Mouse (Mus musculus) MEL (cell line): ENCODE measurements around the gene Stmn1. TPM values are rescaled to one million over a fixed set of nuclear protein-coding genes. Genes with fewer than 3 reads are reported as not detected.

Experiments used
- DNase-seq: peaks from one replicate; pipeline ENCODE4 v3.0.0; 2011; ENCODE audit warnings: low read depth, low spot score
- H3K27ac ChIP-seq: 2 replicates; pipeline ENCODE4 v1.5.1; 2012; ENCODE audit warnings: low read depth, mild to moderate bottlenecking, control low read depth, low read length, moderate library complexity; ENCODE audit not compliant: control insufficient read depth
- H3K27me3 ChIP-seq, 2 experiments: fragments of 150-350 bp in 1 of 2; sonication (generic) in 1 of 2; 2 replicates each; pipeline ENCODE4 v1.6.1; 2012; ENCODE audit warnings: low read length in 2 of 2, mild to moderate bottlenecking in 2 of 2, improper control_type of control experiment in 1 of 2, moderate library complexity in 1 of 2; ENCODE audit not compliant: insufficient read depth in 2 of 2, control insufficient read depth in 1 of 2
- H3K36me3 ChIP-seq, 2 experiments: 2 replicates each; pipeline ENCODE4 v1.6.1; 2012 to 2014; ENCODE audit warnings: low read length in 2 of 2, improper control_type of control experiment in 1 of 2, inconsistent platforms in 1 of 2, mild to moderate bottlenecking in 1 of 2; ENCODE audit not compliant: insufficient read depth in 2 of 2, control insufficient read depth in 1 of 2
- H3K4me1 ChIP-seq, 2 experiments: fragments of 150-350 bp in 1 of 2; sonication (generic) in 1 of 2; 2 replicates each; pipeline ENCODE4 v1.6.1; 2012; ENCODE audit warnings: low read length in 2 of 2, improper control_type of control experiment in 1 of 2, mild to moderate bottlenecking in 1 of 2; ENCODE audit not compliant: insufficient read depth in 2 of 2, control insufficient read depth in 1 of 2
- H3K4me3 ChIP-seq, 2 experiments: fragments of 150-350 bp in 1 of 2; sonication (generic) in 1 of 2; 2 replicates each; pipeline ENCODE4 v1.5.1; 2012; ENCODE audit warnings: low read depth in 2 of 2, low read length in 2 of 2, mild to moderate bottlenecking in 2 of 2, moderate library complexity in 2 of 2, control low read depth in 1 of 2, improper control_type of control experiment in 1 of 2; ENCODE audit not compliant: control insufficient read depth in 1 of 2, insufficient read depth in 1 of 2
- H3K79me2 ChIP-seq: 2 replicates; pipeline ENCODE4 v1.6.1; 2012; ENCODE audit warnings: mild to moderate bottlenecking, low read length, moderate library complexity; ENCODE audit not compliant: control insufficient read depth, poor library complexity, insufficient read depth
- H3K9ac ChIP-seq: 2 replicates; pipeline ENCODE4 v1.6.1; 2012; ENCODE audit warnings: low read depth, mild to moderate bottlenecking, control low read depth, low read length, moderate library complexity; ENCODE audit not compliant: control insufficient read depth, poor library complexity, severe bottlenecking
- H3K9me3 ChIP-seq: fragments of 150-350 bp; sonication (generic); replicated peaks from 2 replicates; pipeline ENCODE4 v1.6.1; 2012; ENCODE audit warnings: mild to moderate bottlenecking, low read length, improper control_type of control experiment, moderate library complexity; ENCODE audit not compliant: insufficient read depth
- BHLHE40 ChIP-seq: IDR thresholded peaks from 2 replicates; pipeline ENCODE4 v1.6.1; 2012; ENCODE audit warnings: low read depth, mild to moderate bottlenecking, inconsistent platforms, low read length, improper control_type of control experiment, borderline replicate concordance
- CHD1 ChIP-seq: IDR thresholded peaks from 2 replicates; pipeline ENCODE4 v1.6.1; 2012; ENCODE audit warnings: low read depth, mild to moderate bottlenecking, inconsistent platforms, low read length, improper control_type of control experiment
- CHD2 ChIP-seq: IDR thresholded peaks from 2 replicates; pipeline ENCODE4 v1.6.1; 2011; ENCODE audit warnings: low read length, improper control_type of control experiment
- CTCF ChIP-seq, 3 experiments: IDR thresholded peaks in 2 of 3; conservative IDR thresholded peaks in 1 of 3; 2 replicates each; pipeline ENCODE4 v1.5.1; 2011 to 2012; ENCODE audit warnings: low read length in 3 of 3, low read depth in 2 of 3, mild to moderate bottlenecking in 2 of 3, improper control_type of control experiment in 1 of 3, inconsistent platforms in 1 of 3, mixed read lengths in 1 of 3, moderate library complexity in 1 of 3; ENCODE audit not compliant: control insufficient read depth in 1 of 3, insufficient read depth in 1 of 3, poor library complexity in 1 of 3, severe bottlenecking in 1 of 3
- E2F4 ChIP-seq: IDR thresholded peaks from 2 replicates; pipeline ENCODE4 v1.6.1; 2011; ENCODE audit warnings: low read depth, low read length, improper control_type of control experiment, borderline replicate concordance
- ELF1 ChIP-seq: IDR thresholded peaks from 2 replicates; pipeline ENCODE4 v1.6.1; 2014; ENCODE audit warnings: low read depth, mild to moderate bottlenecking, inconsistent platforms, low read length, improper control_type of control experiment, moderate library complexity
- EP300 ChIP-seq, 2 experiments: IDR thresholded peaks; 2 replicates each; pipeline ENCODE4 v1.6.1; 2011; ENCODE audit warnings: improper control_type of control experiment in 2 of 2, low read length in 2 of 2, low read depth in 1 of 2, mild to moderate bottlenecking in 1 of 2
- ETS1 ChIP-seq: IDR thresholded peaks from 2 replicates; pipeline ENCODE4 v1.6.1; 2012; ENCODE audit warnings: low read depth, mild to moderate bottlenecking, inconsistent platforms, low read length, improper control_type of control experiment, moderate library complexity
- GABPA ChIP-seq: IDR thresholded peaks from 2 replicates; pipeline ENCODE4 v1.6.1; 2012; ENCODE audit warnings: low read depth, mild to moderate bottlenecking, inconsistent platforms, low read length, improper control_type of control experiment, moderate library complexity
- GATA1 ChIP-seq: IDR thresholded peaks from 2 replicates; pipeline ENCODE4 v1.6.1; 2011; ENCODE audit warnings: low read depth, low read length, improper control_type of control experiment
- HCFC1 ChIP-seq: IDR thresholded peaks from 2 replicates; pipeline ENCODE4 v1.6.1; 2012; ENCODE audit warnings: low read depth, mild to moderate bottlenecking, inconsistent platforms, low read length, improper control_type of control experiment, moderate library complexity
- JUND ChIP-seq: IDR thresholded peaks from 2 replicates; pipeline ENCODE4 v1.6.1; 2011; ENCODE audit warnings: low read depth, mild to moderate bottlenecking, improper control_type of control experiment, low read length
- KAT2A ChIP-seq: conservative IDR thresholded peaks from 2 replicates; pipeline ENCODE4 v1.6.1; 2012; ENCODE audit warnings: low read depth, low read length, improper control_type of control experiment, inconsistent platforms
- MAFK ChIP-seq: IDR thresholded peaks from 2 replicates; pipeline ENCODE4 v1.6.1; 2011; ENCODE audit warnings: low read depth, mild to moderate bottlenecking, low read length, improper control_type of control experiment, borderline replicate concordance
- MAX ChIP-seq: IDR thresholded peaks from 2 replicates; pipeline ENCODE4 v1.6.1; 2011; ENCODE audit warnings: low read length, improper control_type of control experiment
- MAZ ChIP-seq: IDR thresholded peaks from 2 replicates; pipeline ENCODE4 v1.6.1; 2012; ENCODE audit warnings: low read depth, mild to moderate bottlenecking, inconsistent platforms, low read length, improper control_type of control experiment
- MEF2A ChIP-seq: IDR thresholded peaks from 2 replicates; pipeline ENCODE4 v1.6.1; 2014; ENCODE audit warnings: low read depth, mild to moderate bottlenecking, inconsistent platforms, low read length, improper control_type of control experiment; ENCODE audit not compliant: poor library complexity, insufficient replicate concordance, severe bottlenecking; ENCODE audit errors: extremely low read depth
- NELFE ChIP-seq: IDR thresholded peaks from 2 replicates; pipeline ENCODE4 v1.6.1; 2011; ENCODE audit warnings: low read depth, low read length, improper control_type of control experiment
- NRF1 ChIP-seq: IDR thresholded peaks from 2 replicates; pipeline ENCODE4 v1.6.1; 2014; ENCODE audit warnings: low read depth, mild to moderate bottlenecking, inconsistent platforms, low read length, improper control_type of control experiment, moderate library complexity; ENCODE audit not compliant: poor library complexity, insufficient read depth, severe bottlenecking
- POLR2A ChIP-seq, 2 experiments: IDR thresholded peaks; 2 replicates each; pipeline ENCODE4 v1.6.1; 2011 to 2012; ENCODE audit warnings: low read length in 2 of 2, mild to moderate bottlenecking in 2 of 2, control low read depth in 1 of 2, improper control_type of control experiment in 1 of 2, low read depth in 1 of 2, moderate library complexity in 1 of 2; ENCODE audit not compliant: control insufficient read depth in 1 of 2, insufficient read depth in 1 of 2, poor library complexity in 1 of 2
- POLR2AphosphoS2 ChIP-seq: IDR thresholded peaks from 2 replicates; pipeline ENCODE4 v1.6.1; 2011; ENCODE audit warnings: low read length, improper control_type of control experiment
- POLR2AphosphoS5 ChIP-seq: IDR thresholded peaks from 2 replicates; pipeline ENCODE4 v1.6.1; 2012; ENCODE audit warnings: low read depth, borderline replicate concordance, mild to moderate bottlenecking, inconsistent platforms, low read length, moderate library complexity, mixed read lengths
- RAD21 ChIP-seq: IDR thresholded peaks from 2 replicates; pipeline ENCODE4 v1.6.1; 2011; ENCODE audit warnings: mild to moderate bottlenecking, low read depth, low read length, improper control_type of control experiment
- RCOR1 ChIP-seq: IDR thresholded peaks from 2 replicates; pipeline ENCODE4 v1.6.1; 2012; ENCODE audit warnings: low read depth, mild to moderate bottlenecking, inconsistent platforms, low read length, improper control_type of control experiment
- SIN3A ChIP-seq: IDR thresholded peaks from 2 replicates; pipeline ENCODE4 v1.6.1; 2012; ENCODE audit warnings: low read length, improper control_type of control experiment, inconsistent platforms
- SMC3 ChIP-seq: IDR thresholded peaks from 2 replicates; pipeline ENCODE4 v1.6.1; 2011; ENCODE audit warnings: low read depth, low read length, improper control_type of control experiment
- TAL1 ChIP-seq: IDR thresholded peaks from 2 replicates; pipeline ENCODE4 v1.6.1; 2012; ENCODE audit warnings: mild to moderate bottlenecking, inconsistent platforms, low read length, moderate library complexity, mixed read lengths
- TBP ChIP-seq: IDR thresholded peaks from 2 replicates; pipeline ENCODE4 v1.8.0; 2011; ENCODE audit warnings: low read depth, low read length, improper control_type of control experiment
- TCF12 ChIP-seq: IDR thresholded peaks from 2 replicates; pipeline ENCODE4 v1.6.1; 2014; ENCODE audit warnings: low read depth, mild to moderate bottlenecking, inconsistent platforms, low read length, improper control_type of control experiment, moderate library complexity
- UBTF ChIP-seq: IDR thresholded peaks from 2 replicates; pipeline ENCODE4 v1.6.1; 2012; ENCODE audit warnings: low read depth, mild to moderate bottlenecking, inconsistent platforms, low read length, improper control_type of control experiment, moderate library complexity, borderline replicate concordance; ENCODE audit not compliant: insufficient read depth
- USF1 ChIP-seq: IDR thresholded peaks from 2 replicates; pipeline ENCODE4 v1.6.1; 2014; ENCODE audit warnings: low read depth, mild to moderate bottlenecking, inconsistent platforms, low read length, improper control_type of control experiment, moderate library complexity
- USF2 ChIP-seq, 2 experiments: IDR thresholded peaks; 2 replicates each; pipeline ENCODE4 v1.6.1; 2011 to 2012; ENCODE audit warnings: improper control_type of control experiment in 2 of 2, low read length in 2 of 2, borderline replicate concordance in 1 of 2, inconsistent platforms in 1 of 2, low read depth in 1 of 2, mild to moderate bottlenecking in 1 of 2; ENCODE audit not compliant: insufficient read depth in 1 of 2
- ZC3H11A ChIP-seq: IDR thresholded peaks from 2 replicates; pipeline ENCODE4 v1.6.1; 2012; ENCODE audit warnings: low read depth, mild to moderate bottlenecking, inconsistent platforms, low read length, improper control_type of control experiment
- ZKSCAN1 ChIP-seq: IDR thresholded peaks from 2 replicates; pipeline ENCODE4 v1.6.1; 2012; ENCODE audit warnings: low read depth, mild to moderate bottlenecking, inconsistent platforms, low read length, improper control_type of control experiment, moderate library complexity
- ZMIZ1 ChIP-seq: IDR thresholded peaks from 2 replicates; pipeline ENCODE4 v1.6.1; 2012; ENCODE audit warnings: low read depth, mild to moderate bottlenecking, inconsistent platforms, low read length, improper control_type of control experiment, moderate library complexity
- ZNF384 ChIP-seq: IDR thresholded peaks from 2 replicates; pipeline ENCODE4 v1.6.1; 2012; ENCODE audit warnings: low read depth, mild to moderate bottlenecking, inconsistent platforms, low read length, improper control_type of control experiment
- polyA plus RNA-seq, 2 experiments: library from polyadenylated mRNA; stranded (reverse) in 1 of 2; unstranded in 1 of 2; fragments of >175 nt in 1 of 2; fragments of >200 nt in 1 of 2; gene quantifications; 2 replicates each; pipeline versions ENCODE4 v1.2.1 to v1.2.4; 2012; ENCODE audit warnings: low replicate concordance in 2 of 2, low read depth in 1 of 2; ENCODE audit not compliant: insufficient read length in 2 of 2, insufficient read depth in 1 of 2, missing spikeins in 1 of 2
- total RNA-seq: library from RNA; depleted of rRNA; stranded (reverse); fragments of 300-350 nt; gene quantifications from 2 replicates; pipeline ENCODE4 v1.2.3, GENCODE M21; 2012

Gene Stmn1
- total and polyA plus RNA-seq, 3 experiments, result 214 to 350 TPM; not detected in 1

DNA sequence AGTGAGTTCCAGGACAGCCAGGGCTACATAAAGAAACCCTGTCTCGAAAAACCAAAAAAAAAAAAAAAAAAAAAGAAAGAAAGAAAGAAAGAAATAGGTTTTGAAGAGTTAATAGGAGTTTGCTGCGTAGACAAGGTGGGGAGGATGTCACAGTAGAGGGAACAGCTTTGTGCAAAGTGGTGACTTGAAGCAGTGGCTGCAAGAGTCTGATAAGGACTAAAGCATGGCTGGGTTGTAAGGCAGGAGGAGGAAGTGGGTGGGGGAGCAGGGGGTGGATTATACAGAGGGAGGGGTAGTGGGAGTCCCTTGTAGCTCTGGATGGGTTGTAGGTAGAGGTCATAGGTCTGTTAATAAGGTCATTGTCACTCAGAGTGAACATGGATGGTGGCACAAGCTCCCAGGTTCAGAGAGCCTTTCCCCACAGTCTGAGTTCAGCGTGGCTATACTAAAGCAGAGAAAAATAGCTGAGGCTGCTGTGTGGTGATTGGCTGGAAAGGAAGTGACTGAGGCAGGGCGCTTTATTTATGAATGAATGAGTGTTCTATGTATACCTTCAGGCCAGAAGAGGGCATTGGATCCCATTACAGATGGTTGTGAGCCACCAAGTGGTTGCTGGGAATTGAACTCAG lies 38.0 kb downstream of the Stmn1 start:
- Histone ChIP-seq H3K4me3 (no peak overlapping the region), H3K27ac (peak overlapping the region; percentile 81), H3K9me3 (no peaks in the 10 kb centered on the region), H3K9ac (no peak overlapping the region), H3K79me2 (peaks cover 2% of the 10 kb centered on the region), H3K4me1 (peaks cover 5 to 24% of the 10 kb centered on the region in 2 experiments), H3K27me3 (no peaks in the 10 kb centered on the region), H3K36me3 (peaks cover 0 to 10% of the 10 kb centered on the region in 2 experiments; a peak in 2 of 4 replicates)
- peak; percentile 95 for DNase-seq
- 0 out of 2 replicates have a peak, but pooled peaks have one; percentile 4 for TF ChIP-seq MAX
- no peak for TF ChIP-seq ZC3H11A
- no peak; the same call in 1 of the 2 replicates for TF ChIP-seq RAD21
- no peak for TF ChIP-seq POLR2AphosphoS5
- TF ChIP-seq USF2 (IDR thresholded peaks at IDR 0.05; ENCODE audit: borderline replicate concordance in 1 of 2, insufficient read depth in 1 of 2, low read depth in 1 of 2, low read length in 2 of 2), result no peak
- TF ChIP-seq SMC3, result no peak
- peak; percentile 34; the same call in 1 of the 2 replicates for TF ChIP-seq HCFC1
- no peak for TF ChIP-seq USF1
- no peak for TF ChIP-seq CHD1
- no peak for TF ChIP-seq MEF2A
- no peak for TF ChIP-seq POLR2AphosphoS2
- TF ChIP-seq UBTF, result no peak
- TF ChIP-seq TAL1, result peak; percentile 94
- peak; percentile 81 for TF ChIP-seq BHLHE40
- no peak for TF ChIP-seq POLR2A (IDR thresholded peaks at IDR 0.05; ENCODE audit: control insufficient read depth in 1 of 2, insufficient read depth in 1 of 2, low read depth in 1 of 2, low read length in 2 of 2, poor library complexity in 1 of 2)
- TF ChIP-seq ZNF384, result peak; percentile 91
- peak; percentile 97 for TF ChIP-seq RCOR1
- TF ChIP-seq ETS1, result peak; percentile 81
- no peak for TF ChIP-seq KAT2A
- no peak for TF ChIP-seq NELFE
- TF ChIP-seq ELF1, result 0 out of 2 replicates have a peak, but pooled peaks have one; percentile 37
- peak; percentile 88 for TF ChIP-seq SIN3A
- no peak for TF ChIP-seq ZMIZ1
- TF ChIP-seq MAFK, result peak; percentile 52; the same call in 1 of the 2 replicates
- TF ChIP-seq E2F4, result no peak
- TF ChIP-seq CHD2, result no peak
- no peak for TF ChIP-seq ZKSCAN1
- TF ChIP-seq TBP, result no peak
- no peak for TF ChIP-seq NRF1
- TF ChIP-seq EP300 (IDR thresholded peaks at IDR 0.05; ENCODE audit: low read depth in 1 of 2, low read length in 2 of 2), result peak; percentile 90 to 93
- TF ChIP-seq GATA1, result peak; percentile 94
- TF ChIP-seq JUND, result 0 out of 2 replicates have a peak, but pooled peaks have one; percentile 34
- no peak for TF ChIP-seq GABPA
- TF ChIP-seq TCF12, result peak; percentile 97
- peak; percentile 98 for TF ChIP-seq MAZ
- TF ChIP-seq CTCF (IDR thresholded peaks at IDR 0.05 in 2 of 3, conservative IDR thresholded peaks at IDR 0.05 in 1 of 3; ENCODE audit: control insufficient read depth in 1 of 3, insufficient read depth in 1 of 3, low read depth in 2 of 3, low read length in 3 of 3, poor library complexity in 1 of 3, severe bottlenecking in 1 of 3), result peak in 1 of 3 experiments; percentile 25; a peak in 2 of 6 replicates
